In genomic region chr8:82936866-82937265, GRCm38 (mm10) we compare ENCODE assay signal across 27 mouse cellular contexts.
DNase-seq lines count a peak whose midpoint lies in the region; ATAC-seq and TF ChIP-seq lines count a peak whose summit lies in the region.
"Had no signal": no experiment of that assay in that cellular context is flagged by ENCODE, and none has a peak within 500 bp of the region (broad histone marks: within the 10 kb centered on the region; RNA-seq: fewer than 3 reads in every experiment).

No protein-coding gene starts in this region.

- no peak for ATAC-seq in embryonic facial prominence, embryonic 11.5 days (replicated peaks; ENCODE audit: insufficient number of reproducible peaks, low FRiP score, low TSS enrichment, low read depth)
- ATAC-seq in kidney, postnatal 0 days (replicated peaks; ENCODE audit: low FRiP score, low read depth), result no peak
- no peak for ATAC-seq in limb, embryonic 14.5 days (ENCODE audit: low FRiP score, low read depth)
- ATAC-seq in embryonic facial prominence, embryonic 14.5 days (ENCODE audit: low read depth), result no peak
- ATAC-seq: forebrain, embryonic 15.5 days; inflammation-experienced regulatory T-cells, adult 6 months; Patski had no signal

- WGBS in embryonic facial prominence, embryonic 11.5 days, result 49% methylated on average over 4 of the region's 4 CpGs
- 67% methylated on average over 4 of the region's 4 CpGs for WGBS in embryonic facial prominence, embryonic 10.5 days
- 65% methylated on average over 4 of the region's 4 CpGs for WGBS in kidney, postnatal 0 days
- 36% methylated on average over 4 of the region's 4 CpGs for WGBS in limb, embryonic 14.5 days
- 89% methylated on average over 4 of the region's 4 CpGs for WGBS in limb, embryonic 10.5 days
- WGBS in embryonic facial prominence, embryonic 14.5 days, result 29% methylated on average over 4 of the region's 4 CpGs

- H3K9ac ChIP-seq in embryonic facial prominence, embryonic 11.5 days (replicated peaks; ENCODE audit: low read length), result no peak overlapping the region
- H3K9ac ChIP-seq in kidney, postnatal 0 days (ENCODE audit: low read depth, low read length), result no peak overlapping the region
- no peak overlapping the region for H3K9ac ChIP-seq in limb, embryonic 14.5 days (ENCODE audit: low read depth, low read length, severe bottlenecking)
- no peak overlapping the region for H3K9ac ChIP-seq in embryonic facial prominence, embryonic 14.5 days (ENCODE audit: low read depth, low read length)
- H3K9ac ChIP-seq: forebrain, embryonic 15.5 days; heart, embryonic 13.5 days; hindbrain, embryonic 15.5 days; liver, embryonic 15.5 days; lung, embryonic 15.5 days; stomach, embryonic 15.5 days had no signal

- H3K36me3 ChIP-seq in embryonic facial prominence, embryonic 11.5 days (replicated peaks; ENCODE audit: control insufficient read depth, insufficient read depth, low read depth, low read length), result no peaks in the 10 kb centered on the region
- H3K36me3 ChIP-seq in embryonic facial prominence, embryonic 10.5 days (replicated peaks), result no peaks in the 10 kb centered on the region
- no peaks in the 10 kb centered on the region for H3K36me3 ChIP-seq in kidney, postnatal 0 days (ENCODE audit: insufficient read depth, low read length)
- H3K36me3 ChIP-seq in limb, embryonic 14.5 days (ENCODE audit: control insufficient read depth, insufficient read depth, low read length), result no peaks in the 10 kb centered on the region
- no peaks in the 10 kb centered on the region for H3K36me3 ChIP-seq in limb, embryonic 10.5 days
- H3K36me3 ChIP-seq in embryonic facial prominence, embryonic 14.5 days (ENCODE audit: control insufficient read depth, insufficient read depth, low read length), result no peaks in the 10 kb centered on the region
- H3K36me3 ChIP-seq: forebrain, embryonic 10.5 days; forebrain, embryonic 15.5 days; G1E; heart, embryonic 13.5 days; hindbrain, embryonic 15.5 days; liver, embryonic 15.5 days; lung, embryonic 15.5 days; stomach, embryonic 15.5 days had no signal

- peak; percentile 35 for DNase-seq in embryonic facial prominence, embryonic 11.5 days (ENCODE audit: low spot score)
- DNase-seq in embryonic facial prominence, embryonic 10.5 days (ENCODE audit: low spot score), result no peak
- DNase-seq in kidney, postnatal 0 days (ENCODE audit: low spot score), result peak; percentile 31
- DNase-seq in kidney, adult 18-20 months, result no peak
- DNase-seq in limb, embryonic 14.5 days (ENCODE audit: low spot score), result peak; percentile 46
- DNase-seq in limb, embryonic 10.5 days (ENCODE audit: low spot score), result no peak
- DNase-seq in embryonic facial prominence, embryonic 14.5 days (ENCODE audit: low spot score), result peak; percentile 34
- no peak for DNase-seq in right cerebral cortex, postnatal 4 days
- DNase-seq: adrenal gland, postnatal 14 days; cerebellum, adult 18-20 months; cerebellum, postnatal 10 days; kidney, adult 11 months; kidney, postnatal 25 days; midbrain, embryonic 14.5 days; retina, postnatal 1 day; right cerebral cortex, postnatal 14 days had no signal

- no peaks in the 10 kb centered on the region for H3K4me1 ChIP-seq in embryonic facial prominence, embryonic 11.5 days (ENCODE audit: control insufficient read depth, insufficient read depth, low read length)
- peaks cover 38% of the 10 kb centered on the region for H3K4me1 ChIP-seq in embryonic facial prominence, embryonic 10.5 days
- peaks cover 7% of the 10 kb centered on the region; the same call in 1 of the 2 replicates for H3K4me1 ChIP-seq in kidney, postnatal 0 days (replicated peaks; ENCODE audit: insufficient read depth, low read length)
- peaks cover 19% of the 10 kb centered on the region for H3K4me1 ChIP-seq in limb, embryonic 14.5 days (ENCODE audit: control insufficient read depth, insufficient read depth, low read length)
- H3K4me1 ChIP-seq in limb, embryonic 10.5 days, result peaks cover 31% of the 10 kb centered on the region
- peaks cover 22% of the 10 kb centered on the region for H3K4me1 ChIP-seq in embryonic facial prominence, embryonic 14.5 days (ENCODE audit: control insufficient read depth, insufficient read depth, low read length)
- H3K4me1 ChIP-seq: forebrain, embryonic 15.5 days; liver, embryonic 15.5 days had no signal

- no peak for TF ChIP-seq POLR2A in limb, embryonic 14.5 days (IDR thresholded peaks at IDR 0.05; ENCODE audit: borderline replicate concordance, extremely low read depth, insufficient read depth, insufficient read length)

- no peak overlapping the region for H3K27ac ChIP-seq in embryonic facial prominence, embryonic 11.5 days (replicated peaks; ENCODE audit: low read depth, low read length)
- no peak overlapping the region for H3K27ac ChIP-seq in embryonic facial prominence, embryonic 10.5 days (replicated peaks)
- H3K27ac ChIP-seq in kidney, postnatal 0 days, result no peak overlapping the region
- H3K27ac ChIP-seq in limb, embryonic 14.5 days (replicated peaks; ENCODE audit: low read depth, low read length), result no peak overlapping the region
- H3K27ac ChIP-seq in limb, embryonic 10.5 days, result no peak overlapping the region
- H3K27ac ChIP-seq in embryonic facial prominence, embryonic 14.5 days (replicated peaks; ENCODE audit: low read depth, low read length), result no peak overlapping the region
- H3K27ac ChIP-seq: forebrain, embryonic 10.5 days; forebrain, embryonic 15.5 days; heart, embryonic 13.5 days; hindbrain, embryonic 15.5 days; liver, embryonic 15.5 days; macrophage; stomach, embryonic 15.5 days had no signal

- no peaks in the 10 kb centered on the region for H3K27me3 ChIP-seq in embryonic facial prominence, embryonic 11.5 days (ENCODE audit: control insufficient read depth, insufficient read depth, low read length)
- no peaks in the 10 kb centered on the region for H3K27me3 ChIP-seq in embryonic facial prominence, embryonic 10.5 days (replicated peaks; ENCODE audit: low read depth, poor library complexity, severe bottlenecking)
- no peaks in the 10 kb centered on the region for H3K27me3 ChIP-seq in kidney, postnatal 0 days (ENCODE audit: insufficient read depth, low read length)
- no peaks in the 10 kb centered on the region for H3K27me3 ChIP-seq in limb, embryonic 14.5 days (ENCODE audit: control insufficient read depth, insufficient read depth, low read length)
- H3K27me3 ChIP-seq in limb, embryonic 10.5 days (ENCODE audit: low read depth, poor library complexity, severe bottlenecking), result no peaks in the 10 kb centered on the region
- H3K27me3 ChIP-seq in embryonic facial prominence, embryonic 14.5 days (replicated peaks; ENCODE audit: control insufficient read depth, insufficient read depth, low read length), result peaks cover 4% of the 10 kb centered on the region; the same call in 1 of the 2 replicates
- H3K27me3 ChIP-seq: forebrain, embryonic 15.5 days; heart, embryonic 13.5 days; hindbrain, embryonic 15.5 days; liver, embryonic 15.5 days; lung, embryonic 15.5 days; Patski; stomach, embryonic 15.5 days had no signal

- H3K4me2 ChIP-seq in embryonic facial prominence, embryonic 11.5 days (ENCODE audit: low read depth, low read length), result no peak overlapping the region
- H3K4me2 ChIP-seq in kidney, postnatal 0 days (ENCODE audit: low read length), result no peak overlapping the region
- no peak overlapping the region for H3K4me2 ChIP-seq in limb, embryonic 14.5 days (replicated peaks; ENCODE audit: low read depth, low read length, severe bottlenecking)
- no peak overlapping the region for H3K4me2 ChIP-seq in embryonic facial prominence, embryonic 14.5 days (ENCODE audit: low read depth, low read length)
- H3K4me2 ChIP-seq: forebrain, embryonic 15.5 days; heart, embryonic 13.5 days; hindbrain, embryonic 15.5 days; liver, embryonic 15.5 days; lung, embryonic 15.5 days; stomach, embryonic 15.5 days had no signal

- no peak overlapping the region for H3K4me3 ChIP-seq in embryonic facial prominence, embryonic 11.5 days (ENCODE audit: low read depth, low read length)
- no peak overlapping the region for H3K4me3 ChIP-seq in embryonic facial prominence, embryonic 10.5 days
- no peak overlapping the region for H3K4me3 ChIP-seq in kidney, postnatal 0 days (replicated peaks; ENCODE audit: low read depth, low read length)
- no peak overlapping the region for H3K4me3 ChIP-seq in limb, embryonic 14.5 days (replicated peaks; ENCODE audit: low read length)
- H3K4me3 ChIP-seq in limb, embryonic 10.5 days, result no peak overlapping the region
- no peak overlapping the region for H3K4me3 ChIP-seq in embryonic facial prominence, embryonic 14.5 days (ENCODE audit: low read depth, low read length)
- H3K4me3 ChIP-seq: forebrain, embryonic 10.5 days; forebrain, embryonic 15.5 days; heart, embryonic 13.5 days; hindbrain, embryonic 15.5 days; liver, embryonic 15.5 days; lung, embryonic 15.5 days; stomach, embryonic 15.5 days had no signal

- TF ChIP-seq CTCF in kidney, postnatal 0 days (IDR thresholded peaks at IDR 0.05; ENCODE audit: low read depth), result no peak

- H3K9me3 ChIP-seq in embryonic facial prominence, embryonic 11.5 days (replicated peaks; ENCODE audit: control insufficient read depth, low read length), result no peaks in the 10 kb centered on the region
- H3K9me3 ChIP-seq in embryonic facial prominence, embryonic 10.5 days, result no peaks in the 10 kb centered on the region
- H3K9me3 ChIP-seq in kidney, postnatal 0 days (replicated peaks; ENCODE audit: low read length), result no peaks in the 10 kb centered on the region
- no peaks in the 10 kb centered on the region for H3K9me3 ChIP-seq in limb, embryonic 14.5 days (ENCODE audit: control insufficient read depth, low read length)
- no peaks in the 10 kb centered on the region for H3K9me3 ChIP-seq in limb, embryonic 10.5 days (replicated peaks)
- no peaks in the 10 kb centered on the region for H3K9me3 ChIP-seq in embryonic facial prominence, embryonic 14.5 days (ENCODE audit: control insufficient read depth, low read length)
- H3K9me3 ChIP-seq: forebrain, embryonic 10.5 days; forebrain, embryonic 15.5 days; G1E; heart, embryonic 13.5 days; hindbrain, embryonic 15.5 days; liver, embryonic 15.5 days; lung, embryonic 15.5 days; stomach, embryonic 15.5 days had no signal

Comparison
In these comparisons a context has a peak if more than half of its experiments do, and no peak if none do; other contexts are left out.
1. DNase-seq: peak in embryonic facial prominence, embryonic 11.5 days (single experiment), kidney, postnatal 0 days (single experiment), limb, embryonic 14.5 days (single experiment) and embryonic facial prominence, embryonic 14.5 days (single experiment); none in embryonic facial prominence, embryonic 10.5 days (single experiment), kidney, adult 18-20 months (single experiment), limb, embryonic 10.5 days (single experiment) and right cerebral cortex, postnatal 4 days (single experiment).